ENCODE assay signal across 17 mouse cellular contexts in the genomic region with DNA sequence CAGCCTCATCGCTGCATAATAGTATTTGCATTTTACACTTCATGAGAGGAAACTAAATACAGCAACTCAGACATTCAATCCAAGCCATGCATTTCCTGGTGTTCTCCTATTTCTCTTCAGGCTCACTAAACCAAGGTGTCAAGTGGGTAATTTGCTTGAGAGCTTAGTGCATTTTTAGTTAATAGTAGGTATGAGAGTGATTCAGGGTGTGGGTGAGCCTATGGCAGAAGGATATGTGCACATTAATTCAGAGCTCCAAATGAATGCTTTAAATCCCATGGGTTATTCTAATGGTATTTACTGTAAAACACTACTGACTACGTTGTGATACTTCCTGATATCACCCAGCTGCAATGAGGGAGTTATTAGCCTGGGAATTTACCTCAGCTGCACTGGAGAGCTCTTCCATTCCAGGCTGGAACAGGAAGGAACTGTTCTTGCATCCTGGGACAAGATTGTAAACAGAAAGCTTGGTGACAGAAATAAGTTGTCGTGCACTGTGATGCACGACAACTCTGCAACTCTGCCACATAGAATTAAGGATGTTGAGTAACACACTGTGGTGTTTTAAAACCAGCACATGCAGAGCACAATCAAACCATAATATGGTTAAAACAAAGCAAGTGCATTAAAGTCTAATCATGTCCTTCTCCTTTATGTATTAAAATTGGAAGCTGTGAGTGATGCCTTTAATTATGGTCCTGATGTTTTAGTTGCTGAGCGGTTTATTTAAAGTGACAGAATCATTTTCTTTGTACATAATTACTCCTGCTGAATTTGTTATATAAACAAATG.
DNase-seq lines count a peak whose midpoint lies in the region; ATAC-seq and TF ChIP-seq lines count a peak whose summit lies in the region.
"Had no signal": no experiment of that assay in that cellular context is flagged by ENCODE, and none has a peak within 500 bp of the region (broad histone marks: within the 10 kb centered on the region; RNA-seq: fewer than 3 reads in every experiment).

No protein-coding gene starts in this region.

- no peaks in the 10 kb centered on the region for H3K27me3 ChIP-seq in hindbrain, embryonic 12.5 days
- H3K27me3 ChIP-seq in hindbrain, embryonic 11.5 days (ENCODE audit: control insufficient read depth, insufficient read depth, low read length): no peaks in the 10 kb centered on the region
- H3K27me3 ChIP-seq in midbrain, embryonic 13.5 days: no peaks in the 10 kb centered on the region
- H3K27me3 ChIP-seq in midbrain, embryonic 14.5 days (ENCODE audit: control insufficient read depth, insufficient read depth, low read length): no peaks in the 10 kb centered on the region
- H3K27me3 ChIP-seq in hindbrain, embryonic 16.5 days (replicated peaks; ENCODE audit: control insufficient read depth, insufficient read depth, low read length): no peaks in the 10 kb centered on the region
- H3K27me3 ChIP-seq: embryonic facial prominence, embryonic 12.5 days; liver, embryonic 13.5 days had no signal

- H3K9ac ChIP-seq in hindbrain, embryonic 12.5 days: no peak overlapping the region
- no peak overlapping the region for H3K9ac ChIP-seq in hindbrain, embryonic 11.5 days (ENCODE audit: low read depth, low read length)
- no peak overlapping the region for H3K9ac ChIP-seq in midbrain, embryonic 13.5 days (replicated peaks)
- no peak overlapping the region for H3K9ac ChIP-seq in midbrain, embryonic 14.5 days (replicated peaks; ENCODE audit: low read length)
- H3K9ac ChIP-seq in hindbrain, embryonic 16.5 days (ENCODE audit: low read depth, low read length): no peak overlapping the region
- H3K9ac ChIP-seq: embryonic facial prominence, embryonic 12.5 days; liver, embryonic 13.5 days; lung, embryonic 14.5 days had no signal

- intact Hi-C loops in left cerebral cortex, postnatal 25 days (cut with DNase I): no loop called here

- TF ChIP-seq CTCF in olfactory bulb, adult 2 months (IDR thresholded peaks at IDR 0.05; ENCODE audit: insufficient read depth, low read depth, low read length): no peak

- ATAC-seq in hindbrain, embryonic 12.5 days (ENCODE audit: low FRiP score): peak; percentile 36
- no peak for ATAC-seq in hindbrain, embryonic 11.5 days (ENCODE audit: low FRiP score)
- 0 out of 2 replicates have a peak, but pooled peaks have one; percentile 34 for ATAC-seq in midbrain, embryonic 13.5 days
- no peak for ATAC-seq in midbrain, embryonic 14.5 days (ENCODE audit: low FRiP score, low TSS enrichment)
- no peak; the same call in 1 of the 2 replicates for ATAC-seq in hindbrain, embryonic 16.5 days

- no peaks in the 10 kb centered on the region for H3K36me3 ChIP-seq in hindbrain, embryonic 12.5 days
- no peaks in the 10 kb centered on the region for H3K36me3 ChIP-seq in hindbrain, embryonic 11.5 days (ENCODE audit: control insufficient read depth, insufficient read depth, low read length)
- H3K36me3 ChIP-seq in midbrain, embryonic 13.5 days: no peaks in the 10 kb centered on the region
- H3K36me3 ChIP-seq in midbrain, embryonic 14.5 days (ENCODE audit: control insufficient read depth, insufficient read depth, low read length): no peaks in the 10 kb centered on the region
- no peaks in the 10 kb centered on the region for H3K36me3 ChIP-seq in hindbrain, embryonic 16.5 days (ENCODE audit: control insufficient read depth, insufficient read depth, low read length)
- H3K36me3 ChIP-seq: embryonic facial prominence, embryonic 12.5 days; heart, embryonic 10.5 days; liver, embryonic 13.5 days had no signal

- WGBS in hindbrain, embryonic 12.5 days: 61% methylated on average over 5 of the region's 5 CpGs
- WGBS in hindbrain, embryonic 11.5 days: 63% methylated on average over 5 of the region's 5 CpGs
- WGBS in midbrain, embryonic 13.5 days: 56% methylated on average over 5 of the region's 5 CpGs
- WGBS in midbrain, embryonic 14.5 days: 57% methylated on average over 5 of the region's 5 CpGs
- 38% methylated on average over 5 of the region's 5 CpGs for WGBS in hindbrain, embryonic 16.5 days
- 39% methylated on average over 5 of the region's 5 CpGs for WGBS in olfactory bulb, adult 2 months

- H3K4me2 ChIP-seq in hindbrain, embryonic 12.5 days (replicated peaks): no peak overlapping the region
- H3K4me2 ChIP-seq in hindbrain, embryonic 11.5 days (replicated peaks; ENCODE audit: low read depth, low read length): no peak overlapping the region
- no peak overlapping the region for H3K4me2 ChIP-seq in midbrain, embryonic 13.5 days (replicated peaks)
- H3K4me2 ChIP-seq in midbrain, embryonic 14.5 days (ENCODE audit: low read length): no peak overlapping the region
- H3K4me2 ChIP-seq in hindbrain, embryonic 16.5 days (ENCODE audit: low read length): no peak overlapping the region
- H3K4me2 ChIP-seq: embryonic facial prominence, embryonic 12.5 days; liver, embryonic 13.5 days; lung, embryonic 14.5 days had no signal

- TF ChIP-seq POLR2A in olfactory bulb, adult 2 months (IDR thresholded peaks at IDR 0.05; ENCODE audit: insufficient read depth, low read depth, low read length): no peak

- peak overlapping the region; percentile 40 for H3K27ac ChIP-seq in hindbrain, embryonic 12.5 days
- no peak overlapping the region for H3K27ac ChIP-seq in hindbrain, embryonic 11.5 days (ENCODE audit: low read depth, low read length)
- H3K27ac ChIP-seq in midbrain, embryonic 13.5 days: no peak overlapping the region
- H3K27ac ChIP-seq in midbrain, embryonic 14.5 days (replicated peaks; ENCODE audit: low read depth, low read length): no peak overlapping the region
- H3K27ac ChIP-seq in hindbrain, embryonic 16.5 days (ENCODE audit: low read depth, low read length): peak overlapping the region; percentile 23; the same call in 1 of the 2 replicates
- H3K27ac ChIP-seq in olfactory bulb, adult 2 months (ENCODE audit: insufficient read depth, low read depth, low read length): 0 out of 2 replicates have a peak overlapping the region, but pooled peaks have one; percentile 57
- H3K27ac ChIP-seq: embryonic facial prominence, embryonic 12.5 days; heart, embryonic 10.5 days; liver, embryonic 13.5 days had no signal

- H3K4me3 ChIP-seq in hindbrain, embryonic 12.5 days: no peak overlapping the region
- no peak overlapping the region for H3K4me3 ChIP-seq in hindbrain, embryonic 11.5 days (ENCODE audit: low read depth, low read length)
- no peak overlapping the region for H3K4me3 ChIP-seq in midbrain, embryonic 13.5 days (replicated peaks)
- H3K4me3 ChIP-seq in midbrain, embryonic 14.5 days (replicated peaks; ENCODE audit: low read depth, low read length): no peak overlapping the region
- no peak overlapping the region for H3K4me3 ChIP-seq in hindbrain, embryonic 16.5 days (ENCODE audit: low read length)
- H3K4me3 ChIP-seq in olfactory bulb, adult 2 months (ENCODE audit: insufficient read depth, low read depth, low read length): no peak overlapping the region
- H3K4me3 ChIP-seq: embryonic facial prominence, embryonic 12.5 days; heart, embryonic 10.5 days; liver, embryonic 13.5 days had no signal

- no peaks in the 10 kb centered on the region for H3K9me3 ChIP-seq in hindbrain, embryonic 12.5 days (replicated peaks)
- H3K9me3 ChIP-seq in hindbrain, embryonic 11.5 days (ENCODE audit: control insufficient read depth, low read length): no peaks in the 10 kb centered on the region
- H3K9me3 ChIP-seq in midbrain, embryonic 13.5 days: no peaks in the 10 kb centered on the region
- no peaks in the 10 kb centered on the region for H3K9me3 ChIP-seq in midbrain, embryonic 14.5 days (ENCODE audit: control insufficient read depth, low read length)
- no peaks in the 10 kb centered on the region for H3K9me3 ChIP-seq in hindbrain, embryonic 16.5 days (ENCODE audit: control insufficient read depth, low read length)
- H3K9me3 ChIP-seq: embryonic facial prominence, embryonic 12.5 days; heart, embryonic 10.5 days; liver, embryonic 13.5 days had no signal

- peaks cover 5% of the 10 kb centered on the region; the same call in 1 of the 2 replicates for H3K4me1 ChIP-seq in hindbrain, embryonic 12.5 days
- H3K4me1 ChIP-seq in hindbrain, embryonic 11.5 days (replicated peaks; ENCODE audit: control insufficient read depth, insufficient read depth, low read length): no peaks in the 10 kb centered on the region
- H3K4me1 ChIP-seq in midbrain, embryonic 13.5 days (replicated peaks): peaks cover 4% of the 10 kb centered on the region; the same call in 1 of the 2 replicates
- 0 out of 2 replicates have a peak, but pooled peaks cover 7% of the 10 kb centered on the region for H3K4me1 ChIP-seq in midbrain, embryonic 14.5 days (ENCODE audit: control insufficient read depth, insufficient read depth, low read length)
- no peaks in the 10 kb centered on the region for H3K4me1 ChIP-seq in hindbrain, embryonic 16.5 days (ENCODE audit: control insufficient read depth, insufficient read depth, low read depth, low read length)
- no peaks in the 10 kb centered on the region for H3K4me1 ChIP-seq in olfactory bulb, adult 2 months (ENCODE audit: control insufficient read depth, insufficient read depth, low read length)
- H3K4me1 ChIP-seq: embryonic facial prominence, embryonic 12.5 days; heart, embryonic 10.5 days; liver, embryonic 13.5 days had no signal

- no peak for DNase-seq in hindbrain, embryonic 11.5 days (ENCODE audit: low spot score)
- DNase-seq in midbrain, embryonic 14.5 days: no peak
- DNase-seq in left cerebral cortex, postnatal 25 days (ENCODE audit: low spot score in 2 of 2): no peak
- DNase-seq: adrenal gland, adult 2 months; cerebellum, adult 9-11 months; kidney, adult 2 months; liver, embryonic 13.5 days; lung, embryonic 14.5 days; lung, postnatal 36 days; spleen, adult 18-20 months; thymus, postnatal 25 days had no signal

Comparison
In these comparisons a context has a peak if more than half of its experiments do, and no peak if none do; other contexts are left out.
1. ATAC-seq: peak in hindbrain, embryonic 12.5 days (single experiment) and midbrain, embryonic 13.5 days (single experiment); none in hindbrain, embryonic 11.5 days (single experiment), midbrain, embryonic 14.5 days (single experiment) and hindbrain, embryonic 16.5 days (single experiment).
2. H3K27ac ChIP-seq: peak in hindbrain, embryonic 12.5 days (single experiment), hindbrain, embryonic 16.5 days (single experiment) and olfactory bulb, adult 2 months (single experiment); none in hindbrain, embryonic 11.5 days (single experiment), midbrain, embryonic 13.5 days (single experiment) and midbrain, embryonic 14.5 days (single experiment).